Mouse (Mus musculus): ENCODE measurements around the gene Gphb5. TPM values are rescaled to one million over a fixed set of nuclear protein-coding genes. Genes with fewer than 3 reads are reported as not detected.

The Gphb5 gene
- polyA plus RNA-seq (2012; rRNA removed), result 0.06 and 0.07 TPM in 2 replicates

DNA sequence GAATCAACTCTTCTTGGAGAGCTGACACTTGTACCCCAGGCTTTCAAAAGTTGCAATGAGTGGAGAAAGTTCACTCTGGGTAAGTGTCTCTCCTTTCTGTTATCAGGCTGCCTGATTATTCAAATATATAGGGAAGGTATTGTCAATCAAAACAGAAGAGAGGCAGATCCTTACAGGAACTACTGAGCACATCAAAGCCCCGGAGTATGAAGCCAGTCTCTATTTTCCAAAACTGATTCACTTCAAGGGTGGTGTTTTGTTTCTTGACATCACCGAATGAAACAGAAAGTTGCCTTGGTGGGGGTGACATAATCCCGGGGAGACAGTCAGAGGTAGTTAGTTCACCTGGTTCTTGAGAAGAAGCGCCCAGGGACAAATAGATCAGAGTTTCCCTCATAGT lies at the start of gene Gphb5:
Gphb5 (minus strand) TSS at position 101 of the 400 bp plus-strand sequence.

Other genes starting within 250 kb of the Gphb5 start
- 1.1 and 1.2 TPM in 2 replicates for gene Kcnh5, start 239.4 kb downstream of the Gphb5 start, polyA plus RNA-seq (2012; rRNA removed)
- 11.4 and 11.7 TPM in 2 replicates for gene Rhoj, start 108.5 kb downstream of the Gphb5 start, polyA plus RNA-seq (2012; rRNA removed)
- gene Ppp2r5e, start 179.5 kb upstream of the Gphb5 start, polyA plus RNA-seq (2012; rRNA removed), result 41.9 and 45.2 TPM in 2 replicates